Mouse (Mus musculus): ENCODE data around the gene Spint5. TPM values are rescaled to one million over a fixed set of nuclear protein-coding genes. Genes with fewer than 3 reads are reported as not detected.

Gene Spint5
- 0.69 and 0.93 TPM in 2 replicates for polyA plus RNA-seq (2012; rRNA removed)

- H3K4me1 ChIP-seq (ENCODE audit: control insufficient read depth, insufficient read depth, low read length): peaks cover 4% of the 10 kb centered on the region
- H3K36me3 ChIP-seq (ENCODE audit: control insufficient read depth, insufficient read depth, low read length): no peaks in the 10 kb centered on the region
- H3K27ac ChIP-seq (ENCODE audit: control insufficient read depth, insufficient read depth, low read depth, low read length): peak within 1 kb of the TSS; percentile 53; the same call in 1 of the 2 replicates
- peak within 1 kb of the TSS; percentile 62 for H3K4me3 ChIP-seq (ENCODE audit: control insufficient read depth, low read depth, low read length)
- H3K27me3 ChIP-seq (ENCODE audit: control insufficient read depth, insufficient read depth, low read length): no peaks in the 10 kb centered on the region
- TF ChIP-seq POLR2A (IDR thresholded peaks at IDR 0.05; ENCODE audit: control insufficient read depth, low read depth, low read length) (no peak), CTCF (IDR thresholded peaks at IDR 0.05; ENCODE audit: control insufficient read depth, insufficient read depth, insufficient replicate concordance, low read depth, low read length) (no peak)
Observed at GRCm38 (mm10) chr2:164715005-164715404, at the start of gene Spint5. Spint5 (plus strand) TSS chr2:164715305.

GRCm38 (mm10) chr2:164670261-164670660, 44.8 kb upstream of the Spint5 start:
- H3K36me3 ChIP-seq (ENCODE audit: control insufficient read depth, insufficient read depth, low read length): no peaks in the 10 kb centered on the region

DNA sequence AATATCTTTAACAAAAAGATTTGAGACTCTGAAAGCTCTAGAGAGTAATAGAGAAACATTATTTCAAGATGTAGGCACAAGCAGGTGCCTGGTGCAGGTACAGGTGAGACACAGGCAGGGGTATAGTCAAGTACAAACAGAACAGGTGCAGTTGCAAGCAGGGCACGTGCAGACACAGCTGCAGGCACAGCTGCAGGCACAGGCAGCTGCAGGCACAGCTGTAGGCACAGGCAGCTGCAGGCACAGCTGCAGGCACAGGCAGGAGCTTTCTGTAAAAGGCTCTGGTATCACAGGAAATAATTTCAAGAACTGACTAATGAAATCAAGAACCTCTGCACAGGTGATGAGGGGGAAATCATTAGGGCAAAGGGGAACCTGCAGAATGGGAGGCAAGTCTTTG, 44.2 kb upstream of the Spint5 start:
- no peak for TF ChIP-seq CTCF (IDR thresholded peaks at IDR 0.05; ENCODE audit: control insufficient read depth, insufficient read depth, insufficient replicate concordance, low read depth, low read length)
- no peak for TF ChIP-seq POLR2A (IDR thresholded peaks at IDR 0.05; ENCODE audit: control insufficient read depth, low read depth, low read length)
- Histone ChIP-seq H3K36me3 (ENCODE audit: control insufficient read depth, insufficient read depth, low read length) (no peaks in the 10 kb centered on the region), H3K4me3 (ENCODE audit: control insufficient read depth, low read depth, low read length) (no peak overlapping the region), H3K27me3 (ENCODE audit: control insufficient read depth, insufficient read depth, low read length) (no peaks in the 10 kb centered on the region), H3K27ac (ENCODE audit: control insufficient read depth, insufficient read depth, low read depth, low read length) (no peak overlapping the region), H3K4me1 (ENCODE audit: control insufficient read depth, insufficient read depth, low read length) (no peaks in the 10 kb centered on the region; the same call in 1 of the 2 replicates)

More at GRCm38 (mm10) chr2:164670261-164670660, 44.8 kb upstream of the Spint5 start:
- Histone ChIP-seq H3K27ac (ENCODE audit: control insufficient read depth, insufficient read depth, low read depth, low read length) (no peak overlapping the region), H3K4me3 (ENCODE audit: control insufficient read depth, low read depth, low read length) (no peak overlapping the region), H3K27me3 (ENCODE audit: control insufficient read depth, insufficient read depth, low read length) (no peaks in the 10 kb centered on the region), H3K4me1 (ENCODE audit: control insufficient read depth, insufficient read depth, low read length) (no peaks in the 10 kb centered on the region)
- TF ChIP-seq POLR2A (IDR thresholded peaks at IDR 0.05; ENCODE audit: control insufficient read depth, low read depth, low read length) (no peak), CTCF (IDR thresholded peaks at IDR 0.05; ENCODE audit: control insufficient read depth, insufficient read depth, insufficient replicate concordance, low read depth, low read length) (no peak)

GRCm38 (mm10) chr2:164673987-164674386, 41.1 kb upstream of the Spint5 start, which contains the start of gene Wfdc11:
Wfdc11 (minus strand) TSS chr2:164674087.
- Histone ChIP-seq H3K4me1 (ENCODE audit: control insufficient read depth, insufficient read depth, low read length) (peaks cover 8% of the 10 kb centered on the region), H3K36me3 (ENCODE audit: control insufficient read depth, insufficient read depth, low read length) (no peaks in the 10 kb centered on the region), H3K27ac (ENCODE audit: control insufficient read depth, insufficient read depth, low read depth, low read length) (no peak within 1 kb of the TSS), H3K27me3 (ENCODE audit: control insufficient read depth, insufficient read depth, low read length) (no peaks in the 10 kb centered on the region), H3K4me3 (ENCODE audit: control insufficient read depth, low read depth, low read length) (no peak within 1 kb of the TSS)
- no peak for TF ChIP-seq CTCF (IDR thresholded peaks at IDR 0.05; ENCODE audit: control insufficient read depth, insufficient read depth, insufficient replicate concordance, low read depth, low read length)
- TF ChIP-seq POLR2A (IDR thresholded peaks at IDR 0.05; ENCODE audit: control insufficient read depth, low read depth, low read length): no peak

DNA sequence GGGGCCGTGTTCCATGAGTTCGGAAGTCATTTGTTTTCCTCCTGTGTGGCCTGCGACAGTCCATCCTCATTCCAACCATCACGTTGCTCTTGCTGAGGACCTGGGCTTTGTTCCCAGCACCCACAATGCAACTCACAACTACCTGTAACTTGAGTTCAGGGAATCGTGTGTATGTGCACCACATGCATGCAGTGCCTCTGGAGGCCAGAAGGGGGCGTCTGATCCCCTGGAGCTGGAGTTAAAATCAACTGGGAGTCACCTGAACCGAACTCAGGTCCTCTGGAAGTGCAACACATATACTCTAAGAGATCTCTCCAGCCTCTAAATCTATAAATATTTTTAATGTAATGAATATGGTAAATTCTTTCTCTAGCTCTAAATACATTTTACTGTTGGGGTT, 39.0 kb upstream of the Spint5 start:
- no peak overlapping the region for H3K4me3 ChIP-seq (ENCODE audit: control insufficient read depth, low read depth, low read length)
- no peak for TF ChIP-seq POLR2A (IDR thresholded peaks at IDR 0.05; ENCODE audit: control insufficient read depth, low read depth, low read length)
- peak; percentile 87 for TF ChIP-seq CTCF (IDR thresholded peaks at IDR 0.05; ENCODE audit: control insufficient read depth, insufficient read depth, insufficient replicate concordance, low read depth, low read length)
- H3K27ac ChIP-seq (ENCODE audit: control insufficient read depth, insufficient read depth, low read depth, low read length): no peak overlapping the region
- H3K27me3 ChIP-seq (ENCODE audit: control insufficient read depth, insufficient read depth, low read length): no peaks in the 10 kb centered on the region
- H3K4me1 ChIP-seq (ENCODE audit: control insufficient read depth, insufficient read depth, low read length): peaks cover 12% of the 10 kb centered on the region
- no peaks in the 10 kb centered on the region for H3K36me3 ChIP-seq (ENCODE audit: control insufficient read depth, insufficient read depth, low read length)

- TF ChIP-seq CTCF (IDR thresholded peaks at IDR 0.05; ENCODE audit: control insufficient read depth, insufficient read depth, insufficient replicate concordance, low read depth, low read length) (no peak), POLR2A (IDR thresholded peaks at IDR 0.05; ENCODE audit: control insufficient read depth, low read depth, low read length) (no peak)
Observed at GRCm38 (mm10) chr2:164676916-164677685, 38.0 kb upstream of the Spint5 start.

DNA sequence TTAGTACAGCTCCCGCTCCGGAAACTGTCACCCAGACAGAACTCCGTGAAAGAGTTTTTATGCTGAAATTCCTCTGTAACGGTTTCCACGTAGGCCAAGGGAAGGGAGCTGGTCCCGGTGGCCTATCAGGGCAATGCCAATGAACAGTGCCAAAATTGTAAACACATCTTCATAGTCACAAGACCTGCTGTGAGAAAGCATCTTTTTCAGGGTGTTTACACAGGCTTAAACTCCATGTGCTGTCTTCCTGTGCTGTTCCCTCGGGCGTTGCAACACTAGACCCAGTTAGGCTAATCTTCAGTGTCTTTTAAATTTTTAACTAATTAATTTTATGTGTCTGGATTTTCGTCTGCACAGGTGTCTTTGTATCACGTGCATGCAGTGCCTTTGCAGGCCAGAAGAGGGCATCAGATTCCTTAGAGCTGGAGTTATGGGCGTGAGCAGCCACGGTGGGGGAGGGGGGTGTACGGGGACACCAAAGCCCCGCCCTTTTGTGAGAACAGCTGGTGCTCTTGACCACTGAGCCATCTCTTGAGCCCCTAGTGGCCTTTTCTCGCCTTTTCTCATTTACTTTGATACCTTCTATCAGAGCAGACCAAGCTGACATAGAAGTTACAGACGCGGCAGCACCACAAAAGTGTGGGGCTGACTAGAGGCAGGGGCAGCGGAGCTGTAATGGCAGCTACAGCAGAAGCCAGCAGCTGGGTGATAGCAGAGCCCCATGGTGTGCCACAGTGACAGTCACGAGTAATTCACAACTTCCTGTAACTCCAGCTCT, 36.1 kb upstream of the Spint5 start:
- Histone ChIP-seq H3K36me3 (ENCODE audit: control insufficient read depth, insufficient read depth, low read length) (no peaks in the 10 kb centered on the region), H3K4me1 (ENCODE audit: control insufficient read depth, insufficient read depth, low read length) (peaks cover 12% of the 10 kb centered on the region), H3K27me3 (ENCODE audit: control insufficient read depth, insufficient read depth, low read length) (no peaks in the 10 kb centered on the region), H3K4me3 (ENCODE audit: control insufficient read depth, low read depth, low read length) (no peak overlapping the region), H3K27ac (ENCODE audit: control insufficient read depth, insufficient read depth, low read depth, low read length) (peak overlapping the region; percentile 1; the same call in 1 of the 2 replicates)
- peak; percentile 76; the same call in 1 of the 2 replicates for TF ChIP-seq CTCF (IDR thresholded peaks at IDR 0.05; ENCODE audit: control insufficient read depth, insufficient read depth, insufficient replicate concordance, low read depth, low read length)
- TF ChIP-seq POLR2A (IDR thresholded peaks at IDR 0.05; ENCODE audit: control insufficient read depth, low read depth, low read length): no peak

More at GRCm38 (mm10) chr2:164676916-164677685, 38.0 kb upstream of the Spint5 start:
- peaks cover 12% of the 10 kb centered on the region for H3K4me1 ChIP-seq (ENCODE audit: control insufficient read depth, insufficient read depth, low read length)
- H3K4me3 ChIP-seq (ENCODE audit: control insufficient read depth, low read depth, low read length): no peak overlapping the region
- no peaks in the 10 kb centered on the region for H3K27me3 ChIP-seq (ENCODE audit: control insufficient read depth, insufficient read depth, low read length)
- H3K27ac ChIP-seq (ENCODE audit: control insufficient read depth, insufficient read depth, low read depth, low read length): peak overlapping the region; percentile 51; the same call in 1 of the 2 replicates
- H3K36me3 ChIP-seq (ENCODE audit: control insufficient read depth, insufficient read depth, low read length): no peaks in the 10 kb centered on the region

All from testis, adult 2 months (tissue).